Mouse (Mus musculus): ENCODE results near the gene Ppp1r1b. TPM values are rescaled to one million over a fixed set of nuclear protein-coding genes. Genes with fewer than 3 reads are reported as not detected.

Ppp1r1b gene
- polyA plus RNA-seq, 2 experiments = 0.04 to 0.17 TPM

GRCm38 (mm10) chr11:98328371-98329069 lies 19.7 kb upstream of the Ppp1r1b start:
- 3% methylated on average over 49 of the region's 56 CpGs for WGBS (ENCODE audit: insufficient replicate concordance)
- H3K4me1 ChIP-seq (replicated peaks; ENCODE audit: control insufficient read depth in 2 of 2, insufficient read depth in 2 of 2, low read length in 1 of 2) = no peaks in the 10 kb centered on the region

GRCm38 (mm10) chr11:98329081-98329959 lies 18.9 kb upstream of the Ppp1r1b start, which contains the start of gene Neurod2:
Gene Neurod2 (minus strand): TSS chr11:98329648.
- no peak for DNase-seq (ENCODE audit: low read depth in 3 of 3, low spot score in 3 of 3)
- Histone ChIP-seq H3K9me3 (ENCODE audit: control insufficient read depth, low read length) (no peaks in the 10 kb centered on the region), H3K4me2 (ENCODE audit: low read depth) (no peak within 1 kb of the TSS), H3K27ac (no peak within 1 kb of the TSS), H3K27me3 (ENCODE audit: control insufficient read depth, insufficient read depth, low read length) (peaks cover 92% of the 10 kb centered on the region), H3K9ac (replicated peaks) (no peak within 1 kb of the TSS), H3K4me3 (ENCODE audit: insufficient read depth in 1 of 2, low read depth in 2 of 2, low read length in 2 of 2) (no peak within 1 kb of the TSS), H3K36me3 (replicated peaks; ENCODE audit: control insufficient read depth, insufficient read depth, low read depth) (no peaks in the 10 kb centered on the region), H3K4me1 (replicated peaks; ENCODE audit: control insufficient read depth in 2 of 2, insufficient read depth in 2 of 2, low read length in 1 of 2) (no peaks in the 10 kb centered on the region)
- TF ChIP-seq CTCF (IDR thresholded peaks at IDR 0.05; ENCODE audit: low read depth) (no peak), EP300 (IDR thresholded peaks at IDR 0.05; ENCODE audit: low read depth) (no peak)
- 3% methylated on average over 38 of the region's 38 CpGs for WGBS (ENCODE audit: insufficient replicate concordance)
- ATAC-seq (ENCODE audit: insufficient read depth) = no peak

More at GRCm38 (mm10) chr11:98328371-98329069, 19.7 kb upstream of the Ppp1r1b start:
- no peak overlapping the region for H3K9ac ChIP-seq (replicated peaks)
- H3K9me3 ChIP-seq (ENCODE audit: control insufficient read depth, low read length) = no peaks in the 10 kb centered on the region
- TF ChIP-seq CTCF (IDR thresholded peaks at IDR 0.05; ENCODE audit: low read depth) (no peak), EP300 (IDR thresholded peaks at IDR 0.05; ENCODE audit: low read depth) (no peak)
- H3K4me2 ChIP-seq (ENCODE audit: low read depth) = no peak overlapping the region
- H3K4me3 ChIP-seq (ENCODE audit: insufficient read depth in 1 of 2, low read depth in 2 of 2, low read length in 2 of 2) = no peak overlapping the region
- no peaks in the 10 kb centered on the region for H3K36me3 ChIP-seq (replicated peaks; ENCODE audit: control insufficient read depth, insufficient read depth, low read depth)
- ATAC-seq (ENCODE audit: insufficient read depth) (no peak), DNase-seq (ENCODE audit: low read depth in 3 of 3, low spot score in 3 of 3) (no peak)
- peaks cover 92% of the 10 kb centered on the region for H3K27me3 ChIP-seq (ENCODE audit: control insufficient read depth, insufficient read depth, low read length)
- no peak overlapping the region for H3K27ac ChIP-seq

GRCm38 (mm10) chr11:98329960-98330744 lies 18.1 kb upstream of the Ppp1r1b start:
- DNase-seq (ENCODE audit: low read depth in 3 of 3, low spot score in 3 of 3) = no peak
- ATAC-seq (ENCODE audit: insufficient read depth) = no peak
- no peaks in the 10 kb centered on the region for H3K9me3 ChIP-seq (ENCODE audit: control insufficient read depth, low read length)
- 25% methylated on average over 9 of the region's 9 CpGs for WGBS (ENCODE audit: insufficient replicate concordance)
- H3K36me3 ChIP-seq (replicated peaks; ENCODE audit: control insufficient read depth, insufficient read depth, low read depth) = no peaks in the 10 kb centered on the region
- H3K27me3 ChIP-seq (ENCODE audit: control insufficient read depth, insufficient read depth, low read length) = peaks cover 92% of the 10 kb centered on the region
- H3K4me1 ChIP-seq (replicated peaks; ENCODE audit: control insufficient read depth in 2 of 2, insufficient read depth in 2 of 2, low read length in 1 of 2) = no peaks in the 10 kb centered on the region
- no peak overlapping the region for H3K4me3 ChIP-seq (ENCODE audit: insufficient read depth in 1 of 2, low read depth in 2 of 2, low read length in 2 of 2)
- no peak overlapping the region for H3K4me2 ChIP-seq (ENCODE audit: low read depth)
- no peak overlapping the region for H3K27ac ChIP-seq
- TF ChIP-seq CTCF (IDR thresholded peaks at IDR 0.05; ENCODE audit: low read depth) = no peak
- TF ChIP-seq EP300 (IDR thresholded peaks at IDR 0.05; ENCODE audit: low read depth) = no peak
- no peak overlapping the region for H3K9ac ChIP-seq (replicated peaks)

GRCm38 (mm10) chr11:98330745-98331204 lies 17.4 kb upstream of the Ppp1r1b start:
- Histone ChIP-seq H3K27me3 (ENCODE audit: control insufficient read depth, insufficient read depth, low read length) (peaks cover 92% of the 10 kb centered on the region), H3K4me1 (replicated peaks; ENCODE audit: control insufficient read depth in 2 of 2, insufficient read depth in 2 of 2, low read length in 1 of 2) (no peaks in the 10 kb centered on the region), H3K36me3 (replicated peaks; ENCODE audit: control insufficient read depth, insufficient read depth, low read depth) (no peaks in the 10 kb centered on the region), H3K9ac (replicated peaks) (no peak overlapping the region), H3K4me3 (ENCODE audit: insufficient read depth in 1 of 2, low read depth in 2 of 2, low read length in 2 of 2) (no peak overlapping the region), H3K27ac (no peak overlapping the region), H3K9me3 (ENCODE audit: control insufficient read depth, low read length) (no peaks in the 10 kb centered on the region), H3K4me2 (ENCODE audit: low read depth) (no peak overlapping the region)
- DNase-seq (ENCODE audit: low read depth in 3 of 3, low spot score in 3 of 3) = no peak
- no peak for ATAC-seq (ENCODE audit: insufficient read depth)
- TF ChIP-seq EP300 (IDR thresholded peaks at IDR 0.05; ENCODE audit: low read depth) (no peak), CTCF (IDR thresholded peaks at IDR 0.05; ENCODE audit: low read depth) (no peak)
- WGBS (ENCODE audit: insufficient replicate concordance) = 28% methylated on average over 2 of the region's 2 CpGs
